Mouse (Mus musculus): ENCODE measurements around the gene Plcl2. TPM values are rescaled to one million over a fixed set of nuclear protein-coding genes. Genes with fewer than 3 reads are reported as not detected.
A peak's percentile ranks its signal among the peaks of the same experiment; 100 is the strongest.

The Plcl2 gene
- polyA plus RNA-seq, 1 experiment from 2014 or later, result 3.9 TPM

DNA sequence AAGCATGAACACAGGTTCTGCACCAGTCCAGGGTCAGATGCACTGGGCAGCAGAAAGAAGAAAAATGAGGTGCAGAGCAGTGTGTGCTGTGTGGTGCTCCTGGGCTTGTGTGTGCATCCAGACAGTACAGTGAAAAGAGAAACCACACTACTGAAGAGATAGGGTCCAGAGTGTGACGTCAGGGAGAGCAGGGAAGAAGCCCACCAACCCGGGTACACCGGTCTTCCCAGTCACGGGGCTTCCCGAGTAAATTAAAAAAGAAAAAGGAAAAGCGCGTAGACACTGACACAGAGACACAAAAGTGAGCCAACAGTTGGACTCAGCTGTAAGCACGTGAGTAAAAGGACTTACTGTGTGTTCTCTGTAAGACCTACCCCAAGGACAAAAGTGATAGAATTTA is 149.7 kb downstream of the Plcl2 start:
- peaks cover 12% of the 10 kb centered on the region for H3K4me1 ChIP-seq (ENCODE audit: control insufficient read depth, insufficient read depth, low read length)
- H3K9me3 ChIP-seq (replicated peaks; ENCODE audit: control insufficient read depth, low read length), result peaks cover 5% of the 10 kb centered on the region; the same call in 1 of the 2 replicates
- H3K27ac ChIP-seq (ENCODE audit: low read length), result no peak overlapping the region
- H3K27me3 ChIP-seq (ENCODE audit: control insufficient read depth, insufficient read depth, low read length), result no peaks in the 10 kb centered on the region
- H3K36me3 ChIP-seq (ENCODE audit: control insufficient read depth, insufficient read depth), result peaks cover 3% of the 10 kb centered on the region; the same call in 1 of the 2 replicates
- no peak for ATAC-seq (replicated peaks; ENCODE audit: extremely low read depth, insufficient read depth, low FRiP score)
- no peak overlapping the region for H3K9ac ChIP-seq (ENCODE audit: low read length)
- H3K4me2 ChIP-seq (ENCODE audit: low read depth, low read length), result no peak overlapping the region
- 92% methylated on average over 8 of the region's 8 CpGs for WGBS
- no peak overlapping the region for H3K4me3 ChIP-seq (ENCODE audit: low read length)

- ATAC-seq (replicated peaks; ENCODE audit: extremely low read depth, insufficient read depth, low FRiP score), result no peak
- Histone ChIP-seq H3K4me1 (ENCODE audit: control insufficient read depth, insufficient read depth, low read length) (peaks cover 3% of the 10 kb centered on the region; the same call in 1 of the 2 replicates), H3K9ac (ENCODE audit: low read length) (no peak overlapping the region), H3K4me2 (ENCODE audit: low read depth, low read length) (no peak overlapping the region), H3K27me3 (ENCODE audit: control insufficient read depth, insufficient read depth, low read length) (no peaks in the 10 kb centered on the region), H3K36me3 (ENCODE audit: control insufficient read depth, insufficient read depth) (peaks cover 4% of the 10 kb centered on the region; the same call in 1 of the 2 replicates), H3K27ac (ENCODE audit: low read length) (no peak overlapping the region), H3K4me3 (ENCODE audit: low read length) (no peak overlapping the region), H3K9me3 (replicated peaks; ENCODE audit: control insufficient read depth, low read length) (peaks cover 7% of the 10 kb centered on the region)
- WGBS, result 71% methylated on average over 9 of the region's 9 CpGs
Observed at GRCm38 (mm10) chr17:50667596-50667995, 158.4 kb downstream of the Plcl2 start.

DNA sequence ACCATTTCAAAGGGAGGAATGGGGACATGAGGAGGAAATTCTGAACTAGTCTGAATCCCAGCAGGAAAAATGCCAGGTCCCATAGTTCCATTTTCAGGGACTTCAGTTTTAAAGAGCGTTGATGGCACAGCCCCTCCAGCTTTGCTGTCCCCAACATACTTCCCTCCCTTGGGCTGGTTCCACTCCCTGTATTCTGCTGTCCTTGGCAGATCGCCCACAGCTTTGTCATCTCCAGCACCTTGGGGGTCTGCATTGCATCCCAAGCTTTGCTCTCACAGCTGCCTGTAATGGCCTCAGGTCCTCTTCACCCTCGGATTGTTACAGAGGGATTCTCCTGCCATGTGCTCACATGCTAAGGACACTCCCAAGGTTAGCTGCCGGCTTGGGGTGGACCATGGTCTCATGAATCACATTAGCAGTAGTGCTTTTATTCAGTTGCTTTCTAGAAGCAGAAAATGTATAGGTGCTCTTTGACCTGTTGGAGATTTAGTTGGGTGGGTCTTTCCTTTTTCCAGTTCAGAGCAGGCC is 159.5 kb downstream of the Plcl2 start:
- no peaks in the 10 kb centered on the region for H3K27me3 ChIP-seq (ENCODE audit: control insufficient read depth, insufficient read depth, low read length)
- H3K4me2 ChIP-seq (ENCODE audit: low read depth, low read length), result no peak overlapping the region
- WGBS, result 71% methylated on average over 4 of the region's 4 CpGs
- no peak overlapping the region for H3K4me3 ChIP-seq (ENCODE audit: low read length)
- peaks cover 7% of the 10 kb centered on the region for H3K9me3 ChIP-seq (replicated peaks; ENCODE audit: control insufficient read depth, low read length)
- H3K36me3 ChIP-seq (ENCODE audit: control insufficient read depth, insufficient read depth), result peaks cover 4% of the 10 kb centered on the region; the same call in 1 of the 2 replicates
- H3K9ac ChIP-seq (ENCODE audit: low read length), result no peak overlapping the region
- H3K27ac ChIP-seq (ENCODE audit: low read length), result no peak overlapping the region
- ATAC-seq (replicated peaks; ENCODE audit: extremely low read depth, insufficient read depth, low FRiP score), result no peak
- peaks cover 3% of the 10 kb centered on the region; the same call in 1 of the 2 replicates for H3K4me1 ChIP-seq (ENCODE audit: control insufficient read depth, insufficient read depth, low read length)

GRCm38 (mm10) chr17:50671416-50671815 is 162.2 kb downstream of the Plcl2 start:
- 70% methylated on average over 5 of the region's 5 CpGs for WGBS
- H3K27me3 ChIP-seq (ENCODE audit: control insufficient read depth, insufficient read depth, low read length), result no peaks in the 10 kb centered on the region
- peaks cover 4% of the 10 kb centered on the region; the same call in 1 of the 2 replicates for H3K4me1 ChIP-seq (ENCODE audit: control insufficient read depth, insufficient read depth, low read length)
- no peak overlapping the region for H3K9ac ChIP-seq (ENCODE audit: low read length)
- H3K4me2 ChIP-seq (ENCODE audit: low read depth, low read length), result no peak overlapping the region
- ATAC-seq (replicated peaks; ENCODE audit: extremely low read depth, insufficient read depth, low FRiP score), result no peak
- H3K27ac ChIP-seq (ENCODE audit: low read length), result no peak overlapping the region
- H3K36me3 ChIP-seq (ENCODE audit: control insufficient read depth, insufficient read depth), result no peaks in the 10 kb centered on the region; the same call in 1 of the 2 replicates
- H3K4me3 ChIP-seq (ENCODE audit: low read length), result no peak overlapping the region
- no peaks in the 10 kb centered on the region for H3K9me3 ChIP-seq (replicated peaks; ENCODE audit: control insufficient read depth, low read length)

GRCm38 (mm10) chr17:50674580-50674979 is 165.4 kb downstream of the Plcl2 start:
- H3K27ac ChIP-seq (ENCODE audit: low read length), result no peak overlapping the region
- no peaks in the 10 kb centered on the region for H3K27me3 ChIP-seq (ENCODE audit: control insufficient read depth, insufficient read depth, low read length)
- 86% methylated on average over 7 of the region's 7 CpGs for WGBS
- H3K36me3 ChIP-seq (ENCODE audit: control insufficient read depth, insufficient read depth), result no peaks in the 10 kb centered on the region
- H3K4me3 ChIP-seq (ENCODE audit: low read length), result no peak overlapping the region
- no peak overlapping the region for H3K4me2 ChIP-seq (ENCODE audit: low read depth, low read length)
- ATAC-seq (replicated peaks; ENCODE audit: extremely low read depth, insufficient read depth, low FRiP score), result no peak
- no peaks in the 10 kb centered on the region for H3K9me3 ChIP-seq (replicated peaks; ENCODE audit: control insufficient read depth, low read length)
- H3K9ac ChIP-seq (ENCODE audit: low read length), result no peak overlapping the region
- H3K4me1 ChIP-seq (ENCODE audit: control insufficient read depth, insufficient read depth, low read length), result peaks cover 14% of the 10 kb centered on the region

GRCm38 (mm10) chr17:50675231-50675630 is 166.0 kb downstream of the Plcl2 start:
- H3K27me3 ChIP-seq (ENCODE audit: control insufficient read depth, insufficient read depth, low read length), result no peaks in the 10 kb centered on the region
- no peak overlapping the region for H3K27ac ChIP-seq (ENCODE audit: low read length)
- H3K9me3 ChIP-seq (replicated peaks; ENCODE audit: control insufficient read depth, low read length), result no peaks in the 10 kb centered on the region
- no peak overlapping the region for H3K4me2 ChIP-seq (ENCODE audit: low read depth, low read length)
- no peak overlapping the region for H3K4me3 ChIP-seq (ENCODE audit: low read length)
- H3K4me1 ChIP-seq (ENCODE audit: control insufficient read depth, insufficient read depth, low read length), result peaks cover 14% of the 10 kb centered on the region
- ATAC-seq (replicated peaks; ENCODE audit: extremely low read depth, insufficient read depth, low FRiP score), result no peak
- no peak overlapping the region for H3K9ac ChIP-seq (ENCODE audit: low read length)
- H3K36me3 ChIP-seq (ENCODE audit: control insufficient read depth, insufficient read depth), result no peaks in the 10 kb centered on the region
- WGBS, result 79% methylated on average over 11 of the region's 11 CpGs

GRCm38 (mm10) chr17:50677334-50677733 is 168.1 kb downstream of the Plcl2 start:
- ATAC-seq (replicated peaks; ENCODE audit: extremely low read depth, insufficient read depth, low FRiP score), result no peak
- Histone ChIP-seq H3K27ac (ENCODE audit: low read length) (no peak overlapping the region), H3K36me3 (ENCODE audit: control insufficient read depth, insufficient read depth) (no peaks in the 10 kb centered on the region), H3K4me2 (ENCODE audit: low read depth, low read length) (no peak overlapping the region), H3K4me1 (ENCODE audit: control insufficient read depth, insufficient read depth, low read length) (peaks cover 16% of the 10 kb centered on the region), H3K9me3 (replicated peaks; ENCODE audit: control insufficient read depth, low read length) (no peaks in the 10 kb centered on the region), H3K4me3 (ENCODE audit: low read length) (no peak overlapping the region), H3K9ac (ENCODE audit: low read length) (no peak overlapping the region), H3K27me3 (ENCODE audit: control insufficient read depth, insufficient read depth, low read length) (no peaks in the 10 kb centered on the region)
- WGBS, result 92% methylated on average over 14 of the region's 14 CpGs

DNA sequence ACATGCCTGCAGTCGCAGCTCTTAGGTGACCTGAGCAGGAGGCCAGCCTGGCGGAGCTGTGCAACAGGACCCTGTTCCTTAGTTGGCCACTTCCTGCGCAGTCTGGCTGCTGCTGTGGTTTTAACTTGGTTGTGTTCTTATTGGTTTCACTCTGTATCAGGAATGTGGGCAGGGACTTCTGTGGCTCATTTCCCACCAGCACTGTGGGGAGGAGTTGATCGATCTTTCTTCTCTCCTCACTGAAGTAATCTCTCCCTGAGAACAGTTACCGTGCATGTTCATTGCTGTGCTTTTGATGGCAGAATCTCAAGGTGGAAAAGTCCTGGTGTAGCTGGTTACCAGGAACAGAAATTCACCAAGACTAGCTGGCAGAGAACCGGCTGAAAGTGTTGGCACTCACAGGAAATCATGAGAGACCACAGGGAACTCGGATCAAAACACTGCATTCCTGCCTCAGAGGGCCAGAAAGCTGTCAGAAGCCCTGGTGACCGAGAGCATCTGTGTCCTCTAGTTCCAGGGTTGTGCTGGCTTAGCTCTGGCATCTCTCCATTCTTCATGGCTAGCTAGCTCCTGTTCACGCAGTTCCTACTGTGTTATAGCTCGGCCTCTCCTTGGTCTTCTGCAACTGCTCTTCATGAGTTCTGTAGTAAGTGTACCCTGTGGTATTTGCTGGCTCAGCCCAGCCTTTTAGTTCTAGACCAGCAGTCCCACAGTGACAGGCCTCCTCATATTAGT is 168.9 kb downstream of the Plcl2 start:
- Histone ChIP-seq H3K36me3 (ENCODE audit: control insufficient read depth, insufficient read depth) (no peaks in the 10 kb centered on the region), H3K4me3 (ENCODE audit: low read length) (no peak overlapping the region), H3K27me3 (ENCODE audit: control insufficient read depth, insufficient read depth, low read length) (no peaks in the 10 kb centered on the region), H3K4me2 (ENCODE audit: low read depth, low read length) (peak overlapping the region; percentile 21; the same call in 1 of the 2 replicates), H3K27ac (ENCODE audit: low read length) (peak overlapping the region; percentile 69), H3K9me3 (replicated peaks; ENCODE audit: control insufficient read depth, low read length) (no peaks in the 10 kb centered on the region), H3K9ac (ENCODE audit: low read length) (no peak overlapping the region; the same call in 1 of the 2 replicates), H3K4me1 (ENCODE audit: control insufficient read depth, insufficient read depth, low read length) (peaks cover 22% of the 10 kb centered on the region)
- 37% methylated on average over 10 of the region's 10 CpGs for WGBS
- ATAC-seq (replicated peaks; ENCODE audit: extremely low read depth, insufficient read depth, low FRiP score), result peak; percentile 33; the same call in 1 of the 2 replicates

DNA sequence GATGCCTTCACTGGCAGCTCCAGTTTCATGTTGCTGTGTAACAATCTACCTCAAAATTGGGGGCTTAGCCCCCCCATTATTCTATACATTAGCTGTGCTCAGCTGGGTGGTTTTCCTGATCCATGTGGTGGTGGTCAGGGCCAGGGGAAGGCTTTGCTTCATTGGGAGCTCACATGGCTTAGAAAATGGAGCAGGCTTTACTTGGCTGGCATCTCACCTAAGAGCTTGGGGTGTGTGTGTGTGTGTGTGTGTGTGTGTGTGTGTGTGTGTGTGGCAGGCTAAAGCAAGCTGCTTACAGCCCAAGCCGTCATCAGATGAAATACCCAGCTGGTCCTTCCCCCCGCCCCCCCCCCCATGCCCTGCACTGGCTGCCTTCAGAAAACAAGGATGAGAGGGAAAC is 169.5 kb downstream of the Plcl2 start:
- Histone ChIP-seq H3K4me2 (ENCODE audit: low read depth, low read length) (no peak overlapping the region), H3K9ac (ENCODE audit: low read length) (no peak overlapping the region), H3K27me3 (ENCODE audit: control insufficient read depth, insufficient read depth, low read length) (no peaks in the 10 kb centered on the region), H3K4me1 (ENCODE audit: control insufficient read depth, insufficient read depth, low read length) (peaks cover 23% of the 10 kb centered on the region), H3K4me3 (ENCODE audit: low read length) (no peak overlapping the region), H3K36me3 (ENCODE audit: control insufficient read depth, insufficient read depth) (no peaks in the 10 kb centered on the region), H3K27ac (ENCODE audit: low read length) (peak overlapping the region; percentile 69), H3K9me3 (replicated peaks; ENCODE audit: control insufficient read depth, low read length) (no peaks in the 10 kb centered on the region)
- 82% methylated on average over 2 of the region's 2 CpGs for WGBS
- ATAC-seq (replicated peaks; ENCODE audit: extremely low read depth, insufficient read depth, low FRiP score), result no peak
